Mouse (Mus musculus): ENCODE data around the gene Rasgrf1.

DNA sequence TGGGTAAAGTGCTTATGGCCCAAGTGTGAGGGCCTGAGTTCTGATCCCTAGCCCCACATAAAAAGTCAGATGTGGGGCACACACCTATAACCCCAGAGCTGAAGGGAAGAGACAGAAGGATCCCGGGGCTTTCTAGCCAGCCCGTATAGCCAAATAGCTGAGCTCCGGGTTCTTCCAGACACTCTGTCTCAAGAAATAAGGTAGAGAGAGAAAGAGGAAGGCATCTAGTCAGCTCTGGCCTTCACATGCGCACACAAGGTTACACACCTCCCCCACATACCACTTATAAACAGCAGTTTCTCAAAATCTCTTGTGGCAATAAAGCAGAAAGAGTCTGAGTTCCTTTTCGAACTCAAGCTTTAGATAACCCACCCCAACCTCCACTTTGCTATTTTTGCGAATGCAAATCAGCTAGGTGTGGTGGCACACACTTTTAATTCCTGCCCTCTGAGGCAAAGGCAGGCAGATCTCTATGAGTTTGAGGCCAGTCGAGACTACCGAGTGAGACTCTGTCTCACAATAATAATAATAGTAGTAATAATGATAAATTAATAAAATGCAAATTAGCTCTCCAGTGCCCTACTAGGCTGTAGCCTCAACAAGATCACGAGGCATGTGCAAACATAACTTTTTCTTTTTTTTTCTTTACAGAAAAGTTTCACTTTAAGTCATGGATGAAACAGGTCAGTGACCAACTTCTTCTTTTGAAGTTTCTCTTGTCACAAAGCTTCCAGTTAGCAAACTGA, 150.3 kb downstream of the Rasgrf1 start:
- TF ChIP-seq CTCF (IDR thresholded peaks at IDR 0.05; ENCODE audit: borderline replicate concordance, insufficient read depth, low read length): no peak
- no peak for TF ChIP-seq POLR2A (IDR thresholded peaks at IDR 0.05; ENCODE audit: low read depth, low read length)
